Mouse (Mus musculus) midbrain, embryonic 15.5 days (tissue): ENCODE measurements at regions not wholly inside any gene's neighbourhood (a gene's known extent, or its start where the extent isn't known, plus 50 kb on each side); places are given as distances from the start of the nearest gene placed in this dataset.
A peak's percentile ranks its signal among the peaks of the same experiment; 100 is the strongest.

Experiments
- ATAC-seq: fragments of 200-750 bp; cut with Nextera tagmentation; replicated peaks from 2 replicates; pipeline ENCODE4 v1.8.0; 2017; ENCODE audit warnings: moderate TSS enrichment
- H3K27ac ChIP-seq: fragments of 300-500 bp; sonication (generic); 2 replicates; pipeline ENCODE4 v1.5.1; 2015; ENCODE audit warnings: mild to moderate bottlenecking, inconsistent platforms
- H3K27me3 ChIP-seq: fragments of 300-500 bp; sonication (generic); replicated peaks from 2 replicates; pipeline ENCODE4 v1.6.1; 2015; ENCODE audit warnings: inconsistent platforms
- H3K36me3 ChIP-seq: fragments of 300-500 bp; sonication (generic); replicated peaks from 2 replicates; pipeline ENCODE4 v1.6.1; 2015; ENCODE audit warnings: inconsistent platforms
- H3K4me1 ChIP-seq: fragments of 300-500 bp; sonication (generic); 2 replicates; pipeline ENCODE4 v1.6.1; 2015; ENCODE audit warnings: inconsistent platforms
- H3K4me2 ChIP-seq: fragments of 300-500 bp; sonication (generic); 2 replicates; pipeline ENCODE4 v1.6.1; 2015; ENCODE audit warnings: inconsistent platforms, mild to moderate bottlenecking, moderate library complexity
- H3K4me3 ChIP-seq: fragments of 300-500 bp; sonication (generic); 2 replicates; pipeline ENCODE4 v1.5.1; 2015; ENCODE audit warnings: mild to moderate bottlenecking, inconsistent platforms
- H3K9ac ChIP-seq: fragments of 300-500 bp; sonication (generic); 2 replicates; pipeline ENCODE4 v1.6.1; 2015; ENCODE audit warnings: mild to moderate bottlenecking, inconsistent platforms
- H3K9me3 ChIP-seq: fragments of 300-500 bp; sonication (generic); 2 replicates; pipeline ENCODE4 v1.6.1; 2016; ENCODE audit warnings: inconsistent platforms
- WGBS: fragments of 180-500 bp; shearing (Covaris S2); methylation state at CpG from one replicate; pipeline ENCODE4 v1.1.7; 2015; ENCODE audit warnings: mixed read lengths; 5-methylcytosine and 5-hydroxymethylcytosine counted together

DNA sequence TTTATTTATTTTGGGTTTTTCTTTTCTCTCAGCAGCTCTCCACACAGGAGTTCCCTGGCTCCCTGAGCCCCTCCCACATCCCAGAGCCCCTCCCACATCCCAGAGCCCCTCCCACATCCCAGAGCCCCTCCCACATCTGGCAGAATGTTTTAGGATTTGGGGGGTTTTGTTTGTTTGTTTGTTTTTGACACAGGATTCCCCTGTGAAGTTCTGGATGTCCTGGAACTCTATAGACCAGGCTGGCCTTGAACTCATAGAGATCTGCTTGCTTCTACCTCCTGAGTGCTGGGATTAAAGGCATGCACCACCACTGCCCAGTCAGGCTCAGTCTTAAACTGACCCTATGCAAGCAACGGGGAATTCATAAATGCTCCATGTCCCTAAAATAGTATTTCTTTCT lies 100.2 kb downstream of the 1700001O22Rik start:
- ATAC-seq = no peak
- H3K9ac ChIP-seq = no peak overlapping the region
- H3K27ac ChIP-seq = no peak overlapping the region
- 84% methylated on average over 1 of the region's 1 CpGs for WGBS
- no peaks in the 10 kb centered on the region for H3K36me3 ChIP-seq
- H3K4me3 ChIP-seq = no peak overlapping the region
- no peak overlapping the region for H3K4me2 ChIP-seq
- H3K4me1 ChIP-seq = peaks cover 52% of the 10 kb centered on the region
- H3K9me3 ChIP-seq = no peaks in the 10 kb centered on the region
- no peaks in the 10 kb centered on the region for H3K27me3 ChIP-seq

DNA sequence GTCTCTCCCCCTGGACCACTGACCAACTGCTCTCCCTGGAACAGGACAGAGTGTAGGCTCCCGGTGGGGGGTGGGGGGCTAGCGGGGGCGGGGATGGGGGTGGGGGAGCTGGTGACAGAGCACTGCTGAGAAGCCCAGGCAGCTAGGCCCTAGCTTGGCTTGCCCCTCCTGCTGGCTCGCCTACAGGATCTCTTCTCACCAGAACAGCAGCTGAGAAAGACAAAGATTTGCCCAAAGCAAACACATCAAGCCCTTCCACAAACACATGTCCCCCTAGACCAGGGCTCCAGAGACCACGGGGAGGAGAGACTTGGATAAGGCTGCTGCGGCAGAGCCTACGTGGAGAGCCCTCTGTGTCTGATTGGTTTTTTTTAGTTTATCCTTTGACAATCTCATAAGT lies 100.8 kb downstream of the 1700001O22Rik start:
- Histone ChIP-seq H3K4me2 (no peak overlapping the region), H3K4me1 (peaks cover 49% of the 10 kb centered on the region), H3K27ac (peak overlapping the region; percentile 69), H3K9ac (no peak overlapping the region), H3K36me3 (no peaks in the 10 kb centered on the region), H3K9me3 (no peaks in the 10 kb centered on the region), H3K27me3 (no peaks in the 10 kb centered on the region), H3K4me3 (no peak overlapping the region)
- ATAC-seq = no peak
- 12% methylated on average over 7 of the region's 7 CpGs for WGBS

DNA sequence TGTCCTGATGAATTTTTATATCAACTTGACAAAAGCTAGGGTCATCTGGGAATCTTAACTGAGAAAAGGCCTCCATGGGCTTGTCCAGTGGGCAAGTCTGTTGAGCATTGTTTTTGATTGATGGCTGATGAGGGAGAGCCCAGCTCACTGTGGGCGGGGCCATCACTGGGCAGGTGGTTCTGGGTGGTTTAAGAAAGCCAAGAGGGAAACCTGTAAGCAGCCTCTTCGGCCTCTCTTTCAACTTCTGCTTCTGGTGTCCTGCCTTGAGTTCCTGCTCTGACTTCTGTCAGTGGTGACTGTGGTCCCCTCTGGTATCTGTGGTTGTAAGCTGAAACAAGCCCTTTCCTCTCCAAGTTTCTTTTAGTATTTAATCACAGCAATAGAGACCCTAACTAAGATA lies 102.6 kb downstream of the 1700001O22Rik start:
- no peaks in the 10 kb centered on the region for H3K27me3 ChIP-seq
- 94% methylated on average over 2 of the region's 2 CpGs for WGBS
- no peak for ATAC-seq

DNA sequence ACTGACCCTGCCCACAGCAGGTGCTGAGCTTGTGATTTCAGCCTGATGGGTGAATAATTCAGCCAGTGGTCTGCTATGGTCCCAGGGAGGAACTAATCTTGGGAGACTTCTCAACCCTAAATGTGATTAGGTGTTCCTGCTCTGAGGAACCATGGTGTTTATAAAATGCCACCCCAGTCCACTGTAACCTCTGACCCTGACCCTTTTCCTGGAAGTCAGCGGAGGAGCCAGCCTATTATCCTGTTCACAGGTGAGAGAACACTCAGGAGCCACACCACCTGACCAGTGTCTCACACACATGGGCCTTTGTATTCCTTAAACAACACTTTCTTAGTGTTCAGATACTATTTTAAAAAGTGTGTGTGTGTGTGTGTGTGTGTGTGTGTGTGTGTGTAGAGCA lies 103.0 kb downstream of the 1700001O22Rik start:
- H3K4me2 ChIP-seq = no peak overlapping the region
- no peaks in the 10 kb centered on the region for H3K36me3 ChIP-seq
- no peak overlapping the region for H3K9ac ChIP-seq
- H3K9me3 ChIP-seq = no peaks in the 10 kb centered on the region
- H3K4me1 ChIP-seq = peaks cover 48% of the 10 kb centered on the region
- no peak for ATAC-seq
- H3K27me3 ChIP-seq = no peaks in the 10 kb centered on the region
- peak overlapping the region; percentile 70 for H3K27ac ChIP-seq
- WGBS = 97% methylated on average over 1 of the region's 1 CpGs
- H3K4me3 ChIP-seq = no peak overlapping the region

More for the DNA sequence above, 102.6 kb downstream of the 1700001O22Rik start:
- no peak overlapping the region for H3K27ac ChIP-seq
- peaks cover 46% of the 10 kb centered on the region for H3K4me1 ChIP-seq
- H3K4me3 ChIP-seq = no peak overlapping the region
- no peaks in the 10 kb centered on the region for H3K9me3 ChIP-seq
- H3K4me2 ChIP-seq = no peak overlapping the region
- no peak overlapping the region for H3K9ac ChIP-seq
- no peaks in the 10 kb centered on the region for H3K36me3 ChIP-seq

DNA sequence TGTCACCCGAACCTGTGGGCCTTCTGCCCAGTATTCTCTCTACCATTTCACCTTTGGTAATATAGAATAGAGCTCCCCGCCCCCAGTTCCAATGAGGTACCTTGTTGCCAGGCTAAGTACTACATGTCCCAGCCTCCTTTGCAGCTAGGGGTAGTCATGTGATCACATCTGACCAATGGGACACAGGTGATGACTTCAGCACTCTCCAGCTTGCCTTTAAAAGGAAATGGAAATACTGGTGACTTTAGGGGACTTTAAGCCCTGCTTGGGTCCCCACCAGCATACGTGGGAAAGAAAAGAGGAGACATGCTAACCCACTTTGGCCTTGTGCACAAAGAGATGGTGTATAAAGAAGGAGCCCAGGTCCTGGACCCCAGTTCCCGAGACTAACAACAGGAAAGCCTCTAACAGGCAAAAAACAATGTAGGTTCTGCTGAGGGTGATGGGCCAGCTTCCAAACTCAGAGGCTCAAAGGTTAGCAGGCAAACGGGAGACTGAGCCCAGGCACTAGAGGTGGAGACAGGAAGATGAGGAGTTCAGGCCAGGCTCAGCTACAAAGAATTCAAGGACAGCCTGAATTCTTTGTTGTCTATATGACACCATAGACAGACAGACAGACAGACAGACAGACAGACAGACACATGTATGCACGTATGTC lies 103.5 kb downstream of the 1700001O22Rik start:
- H3K9me3 ChIP-seq = no peaks in the 10 kb centered on the region
- H3K27ac ChIP-seq = peak overlapping the region; percentile 70
- H3K36me3 ChIP-seq = no peaks in the 10 kb centered on the region
- peak overlapping the region; percentile 7; the same call in 1 of the 2 replicates for H3K4me2 ChIP-seq
- H3K4me1 ChIP-seq = peaks cover 54% of the 10 kb centered on the region
- H3K4me3 ChIP-seq = no peak overlapping the region
- peak; percentile 84 for ATAC-seq
- H3K9ac ChIP-seq = no peak overlapping the region
- H3K27me3 ChIP-seq = no peaks in the 10 kb centered on the region
- WGBS = 32% methylated on average over 6 of the region's 6 CpGs

DNA sequence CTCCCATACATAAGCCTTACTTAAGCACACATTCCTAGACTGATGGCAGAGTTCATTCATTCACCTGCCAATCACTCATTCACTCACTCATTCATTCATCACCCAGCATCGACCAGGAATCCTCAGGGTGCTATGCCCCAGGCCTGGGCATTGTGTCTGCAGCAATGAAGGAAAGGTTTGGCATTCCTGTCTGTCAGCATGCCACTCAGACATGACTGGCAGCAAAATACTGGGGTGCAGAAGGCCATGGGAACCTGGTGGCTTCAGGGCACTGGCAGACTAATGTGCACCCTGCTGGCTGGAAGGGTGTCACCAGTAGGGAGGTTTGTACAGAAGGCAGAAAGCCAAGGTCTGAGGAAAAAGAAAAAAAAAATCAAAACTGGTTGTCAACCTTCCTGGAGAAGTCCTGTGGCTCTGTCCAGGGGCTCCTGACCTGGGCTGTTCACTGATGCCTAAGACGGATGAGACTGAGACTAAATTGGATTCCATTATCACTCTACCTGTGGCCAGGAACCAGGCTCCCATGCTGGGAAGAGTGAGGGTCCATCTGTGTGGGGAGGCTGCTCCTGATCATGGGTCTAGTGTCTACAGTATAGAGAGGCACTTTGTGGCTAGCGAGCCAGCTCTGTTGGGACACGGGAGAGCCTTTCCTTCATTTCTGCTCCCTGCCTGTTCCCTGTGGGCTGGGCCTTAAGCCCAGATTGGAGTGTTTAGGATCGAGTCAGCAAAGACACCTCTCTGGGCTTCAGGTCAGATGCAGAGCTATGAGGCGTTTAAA lies 104.1 kb downstream of the Cstad start:
- Histone ChIP-seq H3K36me3 (no peaks in the 10 kb centered on the region), H3K4me2 (no peak overlapping the region), H3K9me3 (no peaks in the 10 kb centered on the region), H3K27ac (peak overlapping the region; percentile 70), H3K4me1 (peaks cover 62% of the 10 kb centered on the region), H3K27me3 (no peaks in the 10 kb centered on the region), H3K4me3 (no peak overlapping the region), H3K9ac (no peak overlapping the region)
- 60% methylated on average over 6 of the region's 6 CpGs for WGBS
- no peak for ATAC-seq

DNA sequence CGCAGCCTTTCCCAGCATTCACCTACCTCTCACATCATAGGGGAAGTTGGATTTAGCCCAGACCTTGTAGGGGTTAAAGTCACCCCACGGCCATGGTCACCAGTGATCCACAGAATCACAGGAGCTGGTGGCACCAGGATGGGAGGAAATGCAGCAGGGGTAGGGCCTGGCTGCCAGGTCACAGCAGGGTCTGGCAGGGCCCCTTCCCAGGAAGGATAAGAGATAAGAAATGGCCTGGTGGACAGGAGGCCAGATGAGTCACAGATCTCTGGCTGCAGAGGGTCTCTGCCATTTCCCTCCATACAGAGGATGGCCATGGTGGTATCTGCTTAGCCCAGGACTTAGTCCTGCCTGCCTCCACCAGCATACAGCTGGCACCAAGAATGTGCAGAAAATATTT lies 103.0 kb downstream of the Cstad start:
- no peak overlapping the region for H3K4me2 ChIP-seq
- no peaks in the 10 kb centered on the region for H3K36me3 ChIP-seq
- no peaks in the 10 kb centered on the region for H3K9me3 ChIP-seq
- H3K27ac ChIP-seq = peak overlapping the region; percentile 99; the same call in 1 of the 2 replicates
- H3K4me1 ChIP-seq = peaks cover 69% of the 10 kb centered on the region
- no peaks in the 10 kb centered on the region for H3K27me3 ChIP-seq
- 92% methylated on average over 2 of the region's 2 CpGs for WGBS
- no peak overlapping the region for H3K4me3 ChIP-seq
- no peak overlapping the region for H3K9ac ChIP-seq
- no peak for ATAC-seq

DNA sequence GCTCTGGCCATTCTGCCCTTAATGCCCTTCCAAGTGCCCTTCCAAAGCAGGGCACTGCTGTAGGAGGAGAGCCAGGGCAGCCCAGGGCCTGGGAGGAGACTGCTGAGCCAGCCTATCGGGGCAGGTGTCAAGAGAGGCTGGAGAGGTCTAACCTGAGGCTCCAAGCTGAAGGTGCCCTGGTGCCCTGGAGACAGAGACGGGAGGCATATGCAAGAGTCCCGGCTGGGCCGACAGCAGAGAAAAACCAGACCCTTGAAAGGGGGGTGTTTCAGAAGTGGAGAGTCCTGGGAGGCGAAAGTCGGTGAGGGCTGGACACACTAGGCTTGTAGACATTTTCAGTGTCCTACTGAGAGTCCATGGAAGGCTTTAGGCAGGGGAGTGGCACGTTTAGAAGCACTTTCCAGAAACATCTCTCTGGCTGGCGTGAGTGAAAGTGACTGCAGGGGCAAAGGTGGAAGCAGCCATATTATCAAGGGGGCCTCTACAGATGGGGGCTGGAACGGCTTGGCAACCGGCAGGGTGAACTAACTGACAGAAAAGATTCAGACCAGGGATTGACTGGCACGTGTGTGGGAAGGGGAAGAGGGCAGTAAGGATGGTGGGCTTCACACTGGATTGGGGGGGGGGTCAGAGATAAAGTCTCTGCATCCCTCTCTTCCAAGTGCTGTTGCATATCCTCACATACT lies 101.1 kb downstream of the Cstad start:
- H3K4me3 ChIP-seq = no peak overlapping the region
- no peaks in the 10 kb centered on the region for H3K27me3 ChIP-seq
- H3K4me2 ChIP-seq = no peak overlapping the region
- no peaks in the 10 kb centered on the region for H3K9me3 ChIP-seq
- peaks cover 76% of the 10 kb centered on the region for H3K4me1 ChIP-seq
- peak overlapping the region; percentile 99 for H3K27ac ChIP-seq
- no peak overlapping the region for H3K9ac ChIP-seq
- WGBS = 61% methylated on average over 11 of the region's 11 CpGs
- no peaks in the 10 kb centered on the region for H3K36me3 ChIP-seq
- no peak for ATAC-seq

DNA sequence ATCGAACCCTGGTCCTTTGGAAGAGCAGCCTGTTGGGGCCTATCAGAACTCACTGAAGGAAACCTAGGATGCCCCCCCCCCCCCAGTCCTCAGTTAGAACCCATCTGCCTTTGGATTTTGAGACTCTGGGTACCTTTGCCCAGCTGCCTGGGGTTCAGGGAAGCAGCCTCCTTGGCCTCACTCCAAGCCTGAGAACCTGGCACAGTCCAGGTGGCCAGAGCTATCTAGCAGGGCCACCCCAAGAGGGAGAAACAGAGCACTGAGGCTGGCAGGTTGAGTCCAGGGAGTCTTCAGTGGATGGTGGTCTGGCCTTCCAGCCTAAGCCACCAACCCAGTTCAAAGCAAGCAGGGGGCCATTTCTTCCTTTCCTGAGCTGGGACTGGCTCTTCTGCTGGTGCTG lies 100.2 kb downstream of the Cstad start:
- ATAC-seq = no peak
- H3K9me3 ChIP-seq = no peaks in the 10 kb centered on the region
- no peak overlapping the region for H3K4me3 ChIP-seq
- H3K4me2 ChIP-seq = no peak overlapping the region
- peak overlapping the region; percentile 99 for H3K27ac ChIP-seq
- H3K36me3 ChIP-seq = no peaks in the 10 kb centered on the region
- 92% methylated on average over 1 of the region's 1 CpGs for WGBS
- H3K27me3 ChIP-seq = no peaks in the 10 kb centered on the region
- peaks cover 71% of the 10 kb centered on the region for H3K4me1 ChIP-seq
- H3K9ac ChIP-seq = no peak overlapping the region

DNA sequence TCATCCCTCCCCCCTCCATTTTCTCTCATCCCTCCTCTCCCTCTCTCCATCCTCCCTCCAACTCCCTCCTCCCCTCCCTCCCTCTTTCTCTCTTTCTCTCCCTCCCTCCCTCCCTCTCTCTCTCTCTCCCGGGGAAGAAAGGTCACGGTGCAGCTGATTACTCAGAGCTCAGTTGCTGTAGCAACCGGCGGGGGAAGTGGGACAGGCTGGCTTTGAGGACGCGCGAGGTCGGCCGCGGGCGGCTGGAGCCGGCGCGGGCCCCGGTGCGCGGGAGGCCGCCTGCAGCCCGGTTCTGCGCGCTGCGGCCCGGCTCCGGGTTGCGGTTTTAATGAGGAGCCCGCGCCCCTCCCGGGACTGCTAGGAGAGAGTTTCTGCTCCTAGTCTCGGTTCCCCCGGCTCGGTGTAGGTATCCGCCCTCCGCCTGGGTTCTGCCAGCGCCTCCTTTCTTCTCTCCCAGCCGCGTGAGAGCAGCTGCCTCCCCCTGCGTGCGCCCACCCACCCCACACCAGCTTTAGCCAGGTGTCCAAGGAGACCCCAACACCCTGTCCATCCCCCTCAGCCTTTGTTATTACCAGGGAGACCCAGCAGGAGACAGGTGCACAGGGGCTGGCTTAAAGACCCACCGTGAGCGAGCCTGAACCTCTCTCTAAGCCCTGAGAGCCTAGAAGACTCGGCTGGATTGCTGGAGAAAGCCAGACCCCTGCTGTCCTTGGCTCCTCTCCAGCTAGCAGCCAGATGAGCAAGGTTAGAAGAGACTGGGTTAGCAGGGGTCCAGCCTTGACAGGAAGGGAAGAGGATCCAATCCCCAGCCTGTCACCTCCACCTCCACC lies 98.6 kb downstream of the Cstad start:
- H3K9ac ChIP-seq = peak overlapping the region; percentile 54
- peak overlapping the region; percentile 29 for H3K4me3 ChIP-seq
- no peaks in the 10 kb centered on the region for H3K27me3 ChIP-seq
- H3K4me1 ChIP-seq = peaks cover 57% of the 10 kb centered on the region
- H3K36me3 ChIP-seq = no peaks in the 10 kb centered on the region
- 0% methylated on average over 39 of the region's 41 CpGs for WGBS
- peak overlapping the region; percentile 99 for H3K27ac ChIP-seq
- ATAC-seq = peak; percentile 89
- H3K4me2 ChIP-seq = peak overlapping the region; percentile 49
- no peaks in the 10 kb centered on the region for H3K9me3 ChIP-seq

DNA sequence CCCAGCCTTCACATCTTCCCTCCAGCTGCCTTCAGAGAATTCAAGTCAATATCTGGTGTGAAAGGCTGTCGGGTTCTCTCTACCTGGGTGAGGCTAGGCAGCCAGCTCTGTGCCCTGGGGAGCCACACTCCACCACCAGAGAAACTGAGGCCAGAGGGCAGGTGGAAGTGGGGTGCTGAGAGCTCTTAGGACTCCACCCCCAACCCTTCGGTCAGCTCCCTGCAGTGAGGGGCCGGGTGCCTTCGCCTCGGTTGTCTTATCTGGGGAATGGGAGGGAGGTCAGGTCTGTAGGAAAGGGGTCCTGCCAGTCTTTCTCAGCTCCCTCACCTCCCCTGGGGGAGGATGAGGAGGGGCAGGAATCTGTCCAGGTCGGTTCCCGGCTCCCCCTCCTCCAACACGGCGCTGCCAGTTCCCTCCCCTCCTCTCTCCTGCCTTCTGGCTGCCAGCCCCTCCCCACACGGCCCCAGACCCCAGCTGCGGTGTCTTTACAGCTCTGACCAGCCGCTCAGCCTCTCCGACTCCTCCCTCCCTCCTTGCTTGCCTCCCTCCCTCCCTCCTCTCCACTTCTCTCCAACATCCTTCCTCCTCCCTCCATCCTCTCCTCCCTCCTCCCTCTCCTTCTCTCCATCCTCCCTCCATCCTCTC lies 97.8 kb downstream of the Cstad start:
- H3K4me1 ChIP-seq = peaks cover 56% of the 10 kb centered on the region
- H3K27ac ChIP-seq = peak overlapping the region; percentile 99
- H3K36me3 ChIP-seq = no peaks in the 10 kb centered on the region
- no peaks in the 10 kb centered on the region for H3K27me3 ChIP-seq
- peak overlapping the region; percentile 49 for H3K4me2 ChIP-seq
- 0% methylated on average over 13 of the region's 13 CpGs for WGBS
- H3K4me3 ChIP-seq = no peak overlapping the region; the same call in 1 of the 2 replicates
- peak; percentile 86 for ATAC-seq
- peak overlapping the region; percentile 27; the same call in 1 of the 2 replicates for H3K9ac ChIP-seq
- no peaks in the 10 kb centered on the region for H3K9me3 ChIP-seq
